Mouse (Mus musculus) cerebellum, adult 11 months (tissue): ENCODE measurements around the gene Cdh26.

Source experiments
- DNase-seq: peaks from one replicate; pipeline ENCODE4 v3.0.0; 2022

Cdh26 gene

DNA sequence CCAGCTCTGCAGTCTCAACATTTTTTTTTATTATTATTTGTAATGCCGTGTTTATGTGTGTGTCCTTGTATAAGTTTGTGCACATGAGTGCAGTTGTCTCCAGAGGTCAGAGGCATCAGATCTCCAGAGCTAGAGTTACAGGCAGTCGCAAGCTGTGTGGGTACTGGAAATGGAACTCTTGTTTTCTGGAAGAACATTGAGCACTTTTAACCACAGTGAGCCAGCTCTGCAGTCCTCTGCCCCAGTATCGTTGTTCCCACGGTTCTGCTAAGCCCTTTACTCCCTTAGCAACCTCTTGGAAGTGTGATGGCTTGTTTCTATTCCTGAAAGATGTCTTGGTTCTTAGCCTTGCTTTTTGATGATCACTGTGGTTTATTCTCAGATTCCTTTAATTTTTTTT lies 19.1 kb downstream of the Cdh26 start:
- no peak for DNase-seq

DNA sequence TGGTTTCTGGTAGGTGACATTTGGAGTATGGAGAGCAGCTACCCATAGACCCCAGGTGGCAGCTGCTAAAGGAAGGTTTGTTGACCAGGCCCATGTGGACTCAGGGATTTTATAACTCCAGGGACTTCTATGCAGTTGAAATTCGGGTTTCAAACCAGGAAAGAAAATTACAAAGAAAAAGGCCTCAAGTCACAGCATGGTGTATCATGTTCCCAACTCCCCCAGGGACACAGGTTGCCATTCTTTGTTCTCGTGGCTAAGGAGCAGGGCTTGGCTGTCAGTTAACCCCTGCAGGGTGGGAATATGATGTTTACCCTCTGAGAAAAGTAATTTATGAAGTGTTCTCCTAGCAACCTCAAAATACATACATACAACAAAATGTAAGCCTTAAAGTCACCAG lies 19.9 kb downstream of the Cdh26 start:
- DNase-seq, result no peak

DNA sequence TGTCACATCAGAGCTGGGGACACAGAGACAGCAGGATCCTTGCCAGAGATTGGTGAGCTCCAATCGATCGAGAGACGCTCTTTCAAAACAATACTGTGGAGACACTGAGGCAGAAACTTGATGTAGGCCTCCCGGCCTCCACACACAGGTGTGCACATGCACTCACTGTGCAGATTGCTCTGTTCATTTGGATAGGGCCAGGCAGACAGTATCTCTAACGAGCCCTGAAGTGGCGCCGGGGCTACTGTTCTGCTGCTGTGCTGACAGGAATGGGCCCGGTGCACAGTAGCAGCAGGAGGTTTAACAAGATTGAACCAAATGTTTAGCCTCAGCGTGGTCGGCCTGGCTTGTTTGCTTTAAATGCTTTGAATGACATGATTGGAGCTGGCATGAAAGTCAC lies 20.6 kb downstream of the Cdh26 start:
- DNase-seq, result no peak

DNA sequence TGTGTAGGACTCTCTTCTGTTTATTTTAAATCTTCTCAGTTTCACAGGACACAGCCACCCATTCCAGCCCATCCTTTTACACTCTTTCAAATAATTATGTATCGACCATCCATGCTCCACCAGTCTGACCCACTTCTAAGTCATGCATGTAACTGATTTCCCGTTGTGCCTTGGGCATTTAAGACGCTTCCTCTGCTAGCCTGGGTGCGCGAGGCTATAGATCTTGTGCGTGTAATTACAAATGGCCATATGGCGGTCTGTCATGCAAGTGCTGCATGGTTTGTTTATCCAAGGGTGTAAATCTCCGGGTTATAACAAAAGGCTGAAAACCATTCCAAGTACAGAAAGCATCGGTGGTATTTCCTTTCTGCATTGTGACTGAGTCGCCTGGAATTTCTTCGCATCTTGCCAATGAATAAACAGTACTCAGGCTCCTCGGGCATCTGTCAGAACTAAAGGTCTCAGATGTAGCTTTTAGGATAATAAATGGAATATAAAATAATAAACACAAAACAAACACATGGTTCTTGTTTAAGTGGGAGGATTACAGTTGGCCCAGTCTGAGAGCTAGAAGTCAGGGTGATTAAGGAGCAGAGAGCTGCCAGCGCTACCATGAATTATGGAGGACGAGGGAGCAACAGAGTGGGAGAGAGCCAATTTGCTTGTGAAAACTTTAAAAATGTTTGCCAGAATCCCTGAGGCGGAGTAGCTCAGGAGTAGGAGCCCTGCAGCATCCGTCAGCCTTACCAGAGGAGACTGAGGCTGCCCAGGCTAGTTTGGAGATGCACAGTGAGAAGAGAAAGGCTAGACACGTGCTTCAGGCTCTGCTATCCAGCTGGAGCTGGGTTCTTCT lies 24.6 kb downstream of the Cdh26 start:
- no peak for DNase-seq

DNA sequence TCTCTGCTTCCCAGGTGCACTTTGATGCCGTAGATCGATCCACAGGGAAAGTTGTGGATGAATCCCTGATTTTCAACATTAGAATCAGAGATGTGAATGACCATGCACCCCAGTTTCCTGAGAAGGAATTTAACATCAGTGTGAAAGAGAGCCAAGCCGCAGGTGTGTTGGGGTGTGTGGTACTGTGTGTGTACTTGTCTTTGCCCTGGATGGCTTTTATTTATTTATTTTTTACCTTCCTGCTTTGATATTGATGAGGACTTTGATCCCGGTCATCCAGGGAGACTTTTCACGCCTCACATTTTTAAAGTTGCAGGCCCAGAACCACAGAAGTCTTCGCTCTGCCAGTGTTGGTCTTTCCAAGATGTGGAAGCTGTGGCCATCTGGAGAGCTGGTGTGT lies 27.1 kb downstream of the Cdh26 start:
- no peak for DNase-seq

DNA sequence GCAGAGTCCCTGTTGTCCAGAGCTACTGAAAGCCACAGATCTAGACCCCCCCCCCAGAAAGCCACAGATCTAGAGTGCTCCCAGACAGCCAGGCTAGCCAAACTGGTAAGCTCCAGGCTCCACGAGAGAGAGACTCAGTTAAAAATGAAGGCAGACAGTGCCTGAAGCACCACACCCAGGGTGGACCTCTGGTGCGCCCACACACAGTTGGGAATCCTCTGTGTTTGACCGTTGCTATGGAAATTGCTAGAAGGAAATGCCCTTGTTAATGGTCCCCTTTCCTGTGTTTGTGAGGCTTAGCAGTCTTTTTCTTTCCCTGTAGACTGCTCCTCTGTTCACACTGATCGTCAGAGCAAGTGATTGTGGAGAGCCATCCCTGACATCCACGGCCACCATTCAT lies 30.0 kb downstream of the Cdh26 start:
- DNase-seq, result no peak

DNA sequence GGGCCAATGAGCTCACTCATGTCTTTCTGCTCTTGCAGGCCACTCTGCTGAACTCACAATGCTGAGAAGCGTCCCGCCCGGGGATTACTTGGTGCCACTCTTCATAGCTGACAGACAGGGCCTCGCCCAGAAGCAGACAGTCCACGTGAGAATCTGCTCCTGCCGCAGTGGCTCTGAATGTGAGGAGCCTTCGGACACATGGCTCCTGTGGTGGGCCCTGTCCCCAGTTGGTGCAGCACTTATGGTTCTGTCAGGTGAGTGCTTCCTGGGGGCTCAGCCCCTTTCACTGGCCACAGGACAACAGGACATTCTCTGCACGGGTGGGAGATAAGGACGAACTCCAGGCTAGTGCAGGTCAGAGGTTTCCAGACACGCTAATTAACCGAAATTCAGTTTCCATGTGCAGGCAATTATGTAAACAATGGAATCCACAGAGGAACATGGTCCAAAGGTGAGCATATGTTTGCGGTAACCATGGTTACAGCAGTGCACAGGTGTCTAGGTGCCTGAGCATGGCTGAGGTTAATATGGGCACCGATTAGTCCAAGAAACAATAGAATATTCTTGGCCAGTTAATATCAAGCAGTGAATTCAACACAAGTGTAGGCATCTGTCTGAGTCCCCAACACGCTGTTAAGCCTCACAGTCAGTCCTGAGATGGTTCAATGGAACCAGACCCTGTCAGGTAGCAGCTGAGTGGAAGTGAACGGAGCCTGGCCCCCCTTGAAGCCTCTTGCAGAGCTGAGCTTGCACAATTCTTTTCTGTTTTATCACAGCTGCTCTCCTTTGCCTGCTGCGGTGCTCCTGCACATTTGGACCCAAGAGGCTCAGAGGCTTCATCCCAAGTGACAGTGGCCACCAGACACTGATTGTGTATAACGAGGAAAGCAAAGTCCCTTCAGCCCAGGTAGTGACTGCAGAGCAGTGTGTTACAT lies 41.5 kb downstream of the Cdh26 start:
- no peak for DNase-seq

DNA sequence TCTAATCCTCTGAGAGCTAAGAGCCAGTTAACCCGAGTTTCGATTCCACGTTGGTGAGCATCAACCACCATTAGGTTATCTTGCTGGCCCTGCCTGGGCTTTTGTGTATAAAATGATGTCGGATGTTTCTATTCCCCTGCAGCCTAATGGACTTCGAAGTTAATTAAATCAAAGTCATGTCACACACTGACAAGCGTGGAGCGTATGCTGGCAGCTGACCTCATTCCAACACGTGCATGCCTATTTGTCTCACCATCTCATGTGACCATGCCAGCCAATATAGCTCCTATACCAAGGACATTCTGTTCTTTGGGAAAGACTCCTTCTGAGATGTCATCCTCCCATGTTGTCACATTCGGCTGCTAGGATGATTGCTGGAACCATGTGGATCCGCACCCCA lies 43.6 kb downstream of the Cdh26 start:
- no peak for DNase-seq

DNA sequence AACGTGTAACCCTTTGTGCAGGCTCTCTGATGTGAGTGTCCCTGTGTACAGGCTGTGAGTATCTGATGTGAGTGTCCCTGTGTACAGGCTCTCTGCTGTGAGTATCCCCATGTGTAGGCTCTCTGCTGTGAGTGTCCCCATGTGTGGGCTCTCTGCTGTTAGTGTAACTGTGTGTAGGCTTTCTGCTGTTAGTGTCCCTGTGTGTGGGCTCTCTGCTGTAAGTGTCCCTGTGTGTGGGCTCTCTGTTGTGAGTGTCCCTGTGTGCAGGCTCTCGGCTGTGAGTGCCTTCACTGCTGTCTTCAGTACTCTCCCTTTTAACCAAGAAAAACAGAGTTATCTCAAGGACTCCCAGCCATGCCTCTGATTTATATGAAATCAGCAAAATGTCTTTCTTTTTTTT lies 46.9 kb downstream of the Cdh26 start:
- DNase-seq, result no peak

DNA sequence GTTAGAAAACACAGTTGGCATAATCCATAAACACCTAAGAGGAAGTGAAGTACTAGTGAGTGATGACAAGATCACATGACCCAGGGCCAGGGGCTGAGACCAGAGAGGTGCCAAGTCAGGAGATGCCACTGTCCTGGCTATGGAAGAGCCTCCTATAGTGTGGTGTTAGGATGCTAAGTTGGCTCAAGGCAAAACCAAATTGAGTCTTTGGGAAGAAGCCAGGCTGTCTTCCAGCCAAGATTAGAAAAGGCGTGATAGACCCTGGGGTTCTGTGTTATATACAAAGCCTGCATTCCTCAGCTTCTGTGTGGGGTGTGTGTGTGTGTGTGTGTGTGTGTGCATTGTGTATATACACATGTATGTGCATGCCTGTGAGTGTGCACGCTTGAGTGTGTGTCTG lies 48.7 kb downstream of the Cdh26 start:
- DNase-seq, result no peak

DNA sequence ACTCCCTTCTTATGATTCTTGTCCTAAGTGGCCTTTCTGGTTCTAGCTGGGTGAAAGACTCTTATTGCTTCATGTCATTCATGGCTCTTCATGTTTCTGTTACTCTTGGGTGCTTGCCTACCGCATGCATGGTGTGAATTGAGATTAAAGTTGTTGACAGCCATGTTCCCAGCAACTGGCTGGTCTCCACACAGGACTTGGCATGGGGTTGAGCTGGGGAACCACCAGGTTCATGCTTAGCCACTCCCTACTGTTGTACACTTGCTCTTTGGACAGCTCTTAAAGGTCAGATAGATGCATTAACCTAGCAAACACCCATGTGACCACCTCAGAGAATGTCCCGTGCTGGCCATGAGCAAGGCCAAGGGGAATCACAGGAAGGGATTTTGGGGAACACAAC lies 50.6 kb downstream of the Cdh26 start:
- no peak for DNase-seq

DNA sequence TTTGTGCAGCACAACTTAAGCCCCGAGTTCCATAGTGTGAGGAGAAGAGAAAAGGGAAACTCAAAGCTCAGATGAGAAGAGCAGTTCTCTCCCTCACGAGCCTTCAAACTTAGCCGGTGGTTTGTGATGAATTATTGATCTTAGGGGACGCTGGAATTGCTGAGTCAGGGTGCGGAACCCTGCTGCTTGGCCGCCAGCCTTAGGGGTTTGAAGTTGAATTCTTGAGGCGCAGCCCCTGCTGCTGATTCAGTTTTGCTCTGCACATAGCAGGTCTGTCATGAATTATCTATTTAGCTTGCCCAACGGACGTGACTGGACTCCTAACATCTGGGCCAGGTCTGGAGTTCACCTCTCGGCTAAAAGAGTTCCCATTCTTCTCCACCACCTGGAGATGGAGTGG lies 53.1 kb downstream of the Cdh26 start:
- no peak for DNase-seq

DNA sequence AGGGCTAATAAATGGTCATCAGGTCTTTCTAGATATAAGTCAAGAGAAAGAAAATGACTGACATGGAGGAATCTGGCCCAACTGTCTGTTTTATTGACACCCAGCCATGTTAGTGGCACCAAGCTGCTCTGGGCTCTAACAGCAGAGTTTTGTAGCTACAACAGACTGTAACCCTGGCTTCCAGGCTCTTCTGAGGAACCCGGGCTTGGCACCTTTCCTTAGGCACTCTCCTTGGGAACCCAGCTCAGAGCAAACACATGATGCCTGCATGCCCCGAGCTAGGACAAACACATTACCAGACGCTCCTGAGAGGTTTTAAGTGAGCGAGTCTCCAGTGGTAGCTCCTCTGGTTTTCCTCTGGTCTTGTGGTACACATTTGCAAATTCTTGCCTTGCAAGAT lies 57.9 kb downstream of the Cdh26 start:
- DNase-seq, result no peak

DNA sequence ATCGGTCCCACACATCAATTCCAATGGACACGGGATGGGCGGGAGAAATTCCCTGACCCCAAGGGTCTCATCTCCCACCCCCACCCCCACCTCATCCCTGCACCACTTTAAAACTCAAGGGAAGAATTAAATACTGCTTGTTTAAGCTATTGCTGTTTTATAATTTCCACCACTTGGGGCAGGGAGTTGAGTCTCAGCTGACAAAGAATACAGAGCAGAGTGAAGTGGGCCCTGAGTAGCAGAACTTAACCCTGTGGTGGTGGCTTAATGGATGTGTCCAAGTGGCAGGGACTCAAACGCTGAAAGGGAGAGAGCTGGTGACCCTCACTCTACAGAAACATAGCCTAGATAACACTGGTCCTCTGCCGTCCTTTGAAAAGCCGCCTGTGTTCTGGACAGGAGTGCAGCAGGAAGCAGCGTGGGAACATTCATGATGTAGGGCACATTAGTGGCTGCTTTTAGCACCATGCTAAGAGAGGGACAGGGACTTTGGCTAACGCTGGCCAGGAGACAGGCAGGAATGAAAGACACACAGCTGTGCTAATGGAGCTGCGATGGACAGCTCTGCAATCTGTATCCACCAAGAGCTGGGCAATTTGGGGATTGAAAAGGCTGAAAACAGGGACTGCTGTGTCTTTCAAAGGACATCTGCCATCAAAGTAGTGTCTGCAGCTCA lies 60.1 kb downstream of the Cdh26 start:
- no peak for DNase-seq

DNA sequence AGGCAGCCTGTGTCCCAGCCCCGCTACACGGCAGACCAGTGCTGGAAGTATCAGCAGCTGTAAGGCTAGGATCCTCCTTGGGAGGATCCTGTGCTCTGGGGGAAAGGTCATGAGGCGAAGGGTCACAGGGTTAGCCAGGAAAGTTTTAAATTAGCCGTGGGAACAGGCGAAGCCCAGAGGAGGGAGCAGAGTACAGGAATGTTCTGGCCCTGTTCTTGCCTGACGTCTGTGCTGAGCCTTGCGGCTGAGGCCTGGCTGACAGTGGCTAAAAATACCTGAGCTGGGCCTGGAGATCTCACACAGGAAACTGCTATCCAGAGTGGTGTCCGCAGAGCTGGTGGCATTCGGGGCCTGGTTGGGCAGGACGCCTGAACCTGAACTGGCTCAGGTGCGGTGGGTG lies 63.7 kb downstream of the Cdh26 start:
- DNase-seq, result no peak

DNA sequence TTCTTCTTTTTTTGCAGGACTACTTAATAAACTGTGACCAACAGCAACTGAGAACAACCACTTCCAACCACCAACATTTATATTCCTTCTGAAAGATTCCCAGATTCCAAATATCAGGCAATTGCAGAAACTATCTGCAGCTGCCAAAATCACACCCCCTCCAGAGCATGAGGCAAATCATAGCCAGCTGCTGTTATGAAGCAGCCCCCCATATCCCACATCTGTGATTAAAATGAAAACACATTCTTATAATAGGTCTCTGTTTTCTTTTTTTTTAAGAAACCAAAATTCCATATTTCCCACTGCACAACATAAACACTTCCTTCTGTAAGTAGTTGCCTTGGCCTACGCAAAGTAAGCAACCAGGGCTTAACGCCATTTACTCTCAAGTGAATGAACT lies 65.5 kb downstream of the Cdh26 start:
- no peak for DNase-seq

DNA sequence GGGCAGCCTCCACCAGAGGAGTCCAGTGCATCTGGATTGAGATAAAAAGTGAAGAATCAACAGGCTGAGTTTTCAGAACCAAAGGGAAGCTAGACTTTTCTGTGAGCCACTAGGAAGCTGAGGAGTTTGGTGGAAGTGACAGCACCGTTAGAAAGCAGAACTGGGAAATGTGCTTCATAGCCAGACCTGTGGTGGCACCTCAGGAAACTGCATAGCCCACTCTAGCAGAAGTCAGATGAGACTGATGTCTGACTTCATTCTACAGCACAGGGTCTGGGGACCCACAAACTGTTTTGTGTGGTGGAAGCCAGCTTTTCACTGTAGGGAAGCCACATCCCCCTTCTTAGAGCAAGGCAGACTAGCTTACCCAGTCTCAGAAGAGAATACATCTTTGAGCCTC lies 67.6 kb downstream of the Cdh26 start:
- DNase-seq, result no peak

DNA sequence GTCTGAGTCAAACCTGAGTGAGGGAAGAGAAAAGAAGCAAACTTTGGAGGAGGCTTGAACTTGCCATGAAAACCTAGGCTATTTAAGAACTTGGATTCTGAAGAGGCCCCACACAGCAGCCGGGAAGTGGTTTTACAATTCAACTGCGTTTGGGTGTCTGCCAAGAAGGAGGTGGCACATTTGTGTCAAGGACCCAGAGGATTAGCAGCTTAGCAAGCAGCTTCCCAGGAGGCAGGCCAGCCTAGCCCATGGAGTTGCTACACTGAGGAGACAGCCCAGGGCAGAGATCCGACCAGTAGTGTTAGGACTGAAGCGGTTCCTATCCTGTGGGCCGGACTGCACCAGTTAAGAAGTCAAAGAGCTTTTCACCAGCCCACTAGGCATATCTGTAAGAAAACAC lies 68.1 kb downstream of the Cdh26 start:
- DNase-seq, result no peak

DNA sequence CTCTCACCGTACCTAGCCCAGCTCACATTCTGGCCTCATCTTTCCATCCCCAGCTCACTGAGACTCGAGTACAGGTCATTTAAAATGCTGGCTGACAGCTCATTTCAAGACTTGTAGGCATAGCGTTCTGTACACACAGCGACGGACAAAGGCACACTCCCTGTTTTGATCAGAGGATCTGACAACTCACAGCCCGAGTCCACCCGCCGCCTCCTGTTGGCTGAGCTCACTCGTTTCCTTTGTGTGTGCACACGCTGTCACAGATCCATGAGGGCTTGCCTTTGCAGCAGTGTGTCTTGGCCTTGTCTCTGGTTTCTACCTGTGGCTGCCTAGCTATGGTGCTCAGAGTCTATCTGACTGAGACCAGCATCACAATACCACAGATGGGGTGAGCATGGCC lies 72.1 kb downstream of the Cdh26 start:
- no peak for DNase-seq

DNA sequence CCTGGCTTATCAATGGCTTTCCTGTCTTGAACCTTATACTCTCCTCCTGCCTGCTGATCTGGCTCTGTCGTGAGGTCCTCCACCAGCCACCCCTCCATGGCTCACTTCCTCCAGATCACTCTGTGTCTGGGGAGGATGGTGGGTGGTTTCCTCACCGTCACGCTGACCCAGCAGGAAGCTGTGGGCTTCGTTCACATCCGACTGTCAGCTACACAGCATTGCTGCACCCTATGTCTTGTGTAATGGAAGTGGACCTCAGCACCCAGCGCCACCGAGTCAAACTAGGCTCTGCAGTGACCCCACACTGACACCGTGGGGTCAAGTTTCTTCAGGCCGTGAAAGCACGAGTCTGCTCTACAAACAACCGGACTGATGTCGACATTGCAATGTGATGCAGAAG lies 75.7 kb downstream of the Cdh26 start:
- DNase-seq, result no peak

DNA sequence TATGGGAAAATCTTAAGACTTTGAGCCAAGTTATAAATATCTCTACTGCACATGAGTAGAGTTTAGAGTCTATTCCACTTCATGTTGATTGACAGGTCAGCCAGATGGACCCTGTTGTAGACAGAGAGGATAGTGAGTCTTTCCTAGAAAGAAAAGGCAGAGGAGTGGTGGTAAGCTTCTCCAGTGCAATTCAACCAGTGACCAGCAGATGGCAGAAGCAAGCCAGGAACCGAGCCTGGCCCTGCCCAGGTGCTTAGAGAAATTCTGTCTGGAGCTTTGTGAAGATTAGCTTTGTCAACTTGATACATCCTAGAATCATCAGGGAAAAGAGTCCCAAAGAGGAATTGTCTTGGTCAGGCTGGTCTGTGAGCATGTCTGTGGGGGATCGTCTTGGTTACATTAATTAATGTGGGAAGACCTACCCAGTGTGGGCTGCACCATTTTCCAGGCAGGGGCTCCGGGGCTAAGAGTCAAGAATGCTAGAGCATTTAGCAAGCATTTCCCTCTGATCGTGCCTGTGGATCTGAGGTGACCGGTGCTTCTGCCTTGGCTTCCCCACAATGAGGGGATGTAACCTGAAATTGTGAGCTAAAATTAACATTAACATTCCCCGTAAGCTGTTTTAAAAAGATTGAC lies 77.2 kb downstream of the Cdh26 start:
- peak; percentile 62 for DNase-seq

DNA sequence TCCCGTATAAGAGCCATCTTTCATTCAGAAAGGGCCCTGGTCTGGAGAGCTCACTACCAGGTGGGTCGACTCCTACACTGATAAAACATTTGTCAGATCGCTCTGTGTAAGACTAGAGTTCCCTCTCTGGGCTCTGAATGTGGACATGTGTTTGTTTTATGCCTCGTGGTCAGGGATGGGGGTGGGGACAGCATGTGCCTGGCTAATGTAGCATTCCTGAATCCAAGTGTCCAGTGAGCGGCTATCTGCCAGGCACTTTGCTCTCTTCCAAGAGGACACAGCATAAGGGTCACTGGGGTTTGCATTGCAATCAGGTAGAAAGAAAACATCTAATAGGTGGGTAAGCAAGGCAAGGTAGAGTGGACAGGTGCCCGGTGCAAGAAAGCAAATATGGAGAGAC lies 77.9 kb downstream of the Cdh26 start:
- DNase-seq, result no peak

DNA sequence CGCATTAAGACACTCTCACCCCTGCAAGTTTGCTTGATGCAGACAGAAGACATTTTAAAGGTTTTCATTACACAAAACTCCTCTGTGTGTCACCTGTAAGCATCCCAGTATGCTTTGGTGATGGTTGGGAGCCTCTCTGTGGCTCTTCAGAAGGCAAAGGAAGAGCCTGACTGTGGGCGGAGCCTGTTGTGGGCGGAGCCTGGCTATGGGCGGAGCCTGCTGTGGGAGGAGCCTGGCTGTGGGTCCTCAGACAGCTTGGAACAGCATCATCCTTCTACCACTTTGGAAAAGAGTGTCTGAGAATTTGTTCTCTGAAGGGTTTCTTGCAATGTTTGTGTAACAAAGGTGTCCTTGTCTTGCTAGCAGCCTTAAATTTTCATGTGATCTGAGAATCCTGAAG lies 82.7 kb downstream of the Cdh26 start:
- no peak for DNase-seq
